Mouse (Mus musculus) left cerebral cortex, adult 2 months (tissue): ENCODE measurements around the gene Tmed1. TPM values are rescaled to one million over a fixed set of nuclear protein-coding genes. Genes with fewer than 3 reads are reported as not detected.
"Not testable (repeated sequence)": the region's sequence is repeated elsewhere in the genome, so short reads cannot be mapped to it uniquely, and the experiment has no call there.

Source experiments
- DNase-seq, 2 experiments: peaks; one replicate each; pipeline ENCODE4 v3.0.0; 2021 to 2022; ENCODE audit warnings: low spot score in 2 of 2, mixed read lengths in 1 of 2; ENCODE audit errors: extremely low spot score in 1 of 2
- H3K27ac ChIP-seq: fragments of 200-600 bp; 2 replicates; pipeline ENCODE4 v1.8.1; 2022
- H3K4me3 ChIP-seq: fragments of 200-600 bp; 2 replicates; pipeline ENCODE4 v1.8.1; 2022
- CTCF ChIP-seq: fragments of 200-600 bp; IDR thresholded peaks from 2 replicates; pipeline ENCODE4 v1.8.1; 2022; ENCODE audit warnings: antibody characterized with exemption, mild to moderate bottlenecking, moderate library complexity
- intact Hi-C: fragments of 180-260 bp; cut with DNase I; formaldehyde crosslinking; loops from one replicate; pipeline ENCODE4 v1.15.1; 2025
- total RNA-seq, 2 experiments: library from RNA; stranded (reverse); gene quantifications; 2 replicates each; pipeline ENCODE4 v1.2.3; 2021

The Tmed1 gene
- total RNA-seq, 2 experiments from 2014 or later: 13.1 to 13.9 TPM

GRCm38 (mm10) chr9:21525142-21525936 is 15.3 kb upstream of the Tmed1 start:
- Histone ChIP-seq H3K4me3 (no peak overlapping the region), H3K27ac (no peak overlapping the region)
- intact Hi-C loops: no loop called here
- no peak for TF ChIP-seq CTCF
- DNase-seq: no peak

DNA sequence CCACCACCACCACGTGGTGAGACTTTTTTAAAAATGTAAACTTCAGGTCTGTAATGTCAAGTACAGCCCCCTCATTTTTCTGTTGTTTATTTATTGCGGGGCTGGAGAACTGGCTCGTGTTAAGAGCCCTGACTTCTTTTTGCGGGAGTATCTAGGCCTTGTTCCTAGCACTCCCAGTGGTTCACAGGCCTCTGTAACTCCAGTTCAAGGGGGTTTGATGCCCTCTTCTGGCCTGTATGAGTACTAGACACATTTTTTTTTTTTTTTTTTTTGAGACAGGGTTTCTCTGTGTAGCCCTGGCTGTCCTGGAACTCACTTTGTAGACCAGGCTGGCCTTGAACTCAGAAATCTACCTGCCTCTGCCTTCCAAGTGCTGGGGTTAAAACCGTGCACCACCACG is 8.6 kb upstream of the Tmed1 start:
- not testable (repeated sequence) for H3K27ac ChIP-seq, H3K4me3 ChIP-seq, DNase-seq
- intact Hi-C loops: loop anchor here (10.0 kb wide), 1 partner anchor 386 kb away; no protein-coding TSS in a partner anchor

DNA sequence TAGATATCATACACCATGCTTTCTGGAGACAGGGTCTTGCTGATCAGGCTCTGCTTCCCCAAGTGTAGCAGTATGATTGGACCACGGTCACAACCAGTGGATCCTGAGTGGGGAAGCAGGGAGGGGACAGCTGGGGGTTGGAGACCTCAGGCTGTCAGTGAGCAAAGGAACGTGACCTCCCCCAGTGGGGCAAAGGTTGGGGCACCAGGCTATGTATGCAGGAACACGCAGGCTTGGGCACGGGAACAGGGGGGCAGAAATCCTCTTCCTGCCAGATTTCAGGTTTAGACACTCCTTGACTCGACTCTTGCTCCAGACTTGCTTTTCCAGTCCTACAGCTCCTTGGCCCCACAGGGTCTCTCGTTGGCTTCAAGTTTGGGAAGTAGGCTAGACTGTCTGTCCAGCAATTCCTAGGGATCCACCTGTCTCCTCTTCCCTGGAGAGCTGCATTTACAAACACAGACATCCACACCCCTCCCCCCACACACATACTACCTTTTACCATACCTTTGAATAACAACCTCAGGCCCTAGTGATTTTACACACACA is 8.0 kb upstream of the Tmed1 start:
- Histone ChIP-seq H3K4me3 (no peak overlapping the region), H3K27ac (no peak overlapping the region)
- no peak for TF ChIP-seq CTCF
- intact Hi-C loops: loop anchor here (10.0 kb wide), 1 partner anchor 387 kb away; no protein-coding TSS in a partner anchor
- no peak for DNase-seq

- Histone ChIP-seq H3K27ac (no peak overlapping the region), H3K4me3 (no peak overlapping the region)
- no peak for TF ChIP-seq CTCF
- DNase-seq: no peak
- intact Hi-C loops: loop anchor here (10.0 kb wide), 1 partner anchor 391 kb away; no protein-coding TSS in a partner anchor
Observed at GRCm38 (mm10) chr9:21513466-21513865, 3.4 kb upstream of the Tmed1 start.

GRCm38 (mm10) chr9:21511052-21511451 is 1.0 kb upstream of the Tmed1 start:
- no peak for TF ChIP-seq CTCF
- DNase-seq: no peak
- Histone ChIP-seq H3K4me3 (peak overlapping the region; percentile 74), H3K27ac (peak overlapping the region; percentile 99; the same call in 1 of the 2 replicates)
- intact Hi-C loops: loop anchor here (2.0 to 10.0 kb wide), 2 partner anchors 36 to 394 kb away; partner anchors contain the start of gene Carm1

- no peak for TF ChIP-seq CTCF
- H3K27ac ChIP-seq: peak overlapping the region; percentile 99
- DNase-seq: no peak
- peak overlapping the region; percentile 74 for H3K4me3 ChIP-seq
- intact Hi-C loops: loop anchor here (2.0 to 10.0 kb wide), 2 partner anchors 36 to 394 kb away; partner anchors contain the start of gene Carm1
Observed at GRCm38 (mm10) chr9:21510689-21511015, 600 bp upstream of the Tmed1 start.

DNA sequence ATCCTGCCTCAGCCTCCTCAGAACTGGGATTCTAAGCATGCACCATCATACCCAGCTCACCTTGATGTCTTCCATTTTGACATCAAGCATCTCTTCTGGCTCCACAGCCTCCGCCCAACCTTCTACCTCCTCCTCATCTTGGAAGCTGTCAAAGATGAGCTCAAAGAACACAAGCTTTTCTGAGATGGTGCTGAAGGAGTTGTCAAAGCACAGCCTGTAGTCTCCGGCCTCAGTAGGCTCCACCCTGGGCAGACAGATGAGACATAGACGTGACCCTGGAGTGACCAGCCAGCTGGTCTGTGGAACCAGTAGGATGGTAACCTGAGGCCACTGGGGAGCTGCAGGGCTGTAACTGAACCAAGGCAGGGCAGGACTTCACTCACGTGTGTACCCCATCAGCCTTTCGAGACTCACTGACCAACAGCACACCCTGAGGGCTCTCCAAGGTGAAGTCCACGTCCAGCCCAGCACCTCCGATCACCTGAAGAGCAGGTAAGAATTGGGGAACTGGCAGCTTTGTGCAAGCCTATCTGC is 1.1 kb downstream of the Tmed1 start:
- no peak for TF ChIP-seq CTCF

DNA sequence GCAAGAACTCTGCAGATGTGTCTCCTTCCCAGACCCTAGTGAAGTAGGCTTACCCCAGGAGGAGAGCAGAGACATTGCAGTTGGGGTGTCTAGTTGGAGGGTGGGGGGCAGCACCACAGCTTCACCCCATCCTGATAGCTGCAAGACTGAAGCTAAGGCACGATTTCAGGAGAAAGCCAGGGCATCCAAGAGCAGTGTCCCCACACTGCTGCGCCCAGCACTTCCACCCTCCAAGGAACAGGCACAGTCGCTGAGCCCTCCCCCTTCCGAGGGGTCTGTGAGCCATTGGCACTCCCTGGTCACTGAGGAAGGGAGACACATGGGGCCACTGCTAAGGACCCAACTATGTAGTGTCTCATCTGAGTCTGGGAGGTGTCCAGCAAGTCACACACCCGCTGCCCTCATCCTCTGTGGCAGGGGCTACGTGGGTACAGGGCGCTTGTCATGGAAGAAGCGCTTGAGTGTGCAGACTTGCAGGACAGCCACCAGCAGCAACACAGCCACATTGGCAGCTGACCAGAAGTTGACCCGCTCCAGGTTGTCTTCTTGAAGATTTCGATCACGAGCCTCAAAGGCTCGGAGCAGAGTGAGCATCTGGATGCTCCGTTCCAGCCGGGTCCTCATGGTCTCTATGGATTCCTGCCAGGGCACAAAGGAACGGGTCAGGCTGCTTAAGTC is 2.2 kb downstream of the Tmed1 start:
- no peak overlapping the region for H3K27ac ChIP-seq
- TF ChIP-seq CTCF: no peak; the same call in 1 of the 2 replicates
- no peak for DNase-seq
- H3K4me3 ChIP-seq: no peak overlapping the region
- intact Hi-C loops: no loop called here

More for the DNA sequence above, 1.1 kb downstream of the Tmed1 start:
- Histone ChIP-seq H3K4me3 (peak overlapping the region; percentile 74), H3K27ac (0 out of 2 replicates have a peak overlapping the region, but pooled peaks have one; percentile 7)
- DNase-seq: no peak
- intact Hi-C loops: no loop called here

DNA sequence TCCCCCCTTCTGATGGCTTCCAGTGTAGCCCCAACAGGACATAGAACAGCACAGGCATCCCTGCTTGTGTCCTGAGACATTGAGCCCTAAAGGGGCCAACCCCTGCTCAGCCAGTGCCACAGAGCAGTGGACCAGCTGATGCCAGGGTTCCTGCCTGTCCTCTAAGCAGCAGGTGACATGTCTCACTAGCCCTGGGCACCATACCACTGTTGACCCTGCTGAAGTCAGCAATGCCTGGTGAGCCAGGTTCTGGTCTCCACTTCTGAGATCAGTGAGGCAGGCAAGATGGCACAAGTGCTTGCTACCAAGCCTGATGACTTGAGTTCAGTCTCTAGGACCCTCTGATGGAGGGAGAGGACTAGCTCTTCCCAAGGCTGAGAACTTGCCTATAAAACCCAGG is 4.3 kb downstream of the Tmed1 start:
- H3K27ac ChIP-seq: no peak overlapping the region
- no peak overlapping the region for H3K4me3 ChIP-seq
- TF ChIP-seq CTCF: no peak
- DNase-seq: no peak
- intact Hi-C loops: no loop called here

DNA sequence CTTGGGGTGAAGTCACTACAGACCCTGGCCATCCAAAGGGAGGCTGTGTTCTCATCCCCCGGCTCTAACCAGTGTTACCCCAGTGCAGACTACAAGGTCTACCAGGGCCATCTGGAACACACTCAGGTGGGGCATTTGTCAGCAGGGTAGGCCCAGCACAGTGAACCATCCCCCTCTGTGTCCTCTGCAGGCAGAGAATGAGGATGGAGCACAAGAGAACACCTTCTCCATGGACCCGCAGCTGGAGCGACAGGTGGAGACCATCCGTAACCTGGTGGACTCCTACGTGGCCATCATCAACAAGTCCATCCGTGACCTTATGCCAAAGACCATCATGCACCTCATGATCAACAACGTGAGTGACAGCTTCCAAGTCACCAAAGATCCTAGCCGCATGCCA is 6.7 kb downstream of the Tmed1 start:
- no peak overlapping the region for H3K27ac ChIP-seq
- no peak for TF ChIP-seq CTCF
- no peak for DNase-seq
- intact Hi-C loops: no loop called here
- no peak overlapping the region for H3K4me3 ChIP-seq

DNA sequence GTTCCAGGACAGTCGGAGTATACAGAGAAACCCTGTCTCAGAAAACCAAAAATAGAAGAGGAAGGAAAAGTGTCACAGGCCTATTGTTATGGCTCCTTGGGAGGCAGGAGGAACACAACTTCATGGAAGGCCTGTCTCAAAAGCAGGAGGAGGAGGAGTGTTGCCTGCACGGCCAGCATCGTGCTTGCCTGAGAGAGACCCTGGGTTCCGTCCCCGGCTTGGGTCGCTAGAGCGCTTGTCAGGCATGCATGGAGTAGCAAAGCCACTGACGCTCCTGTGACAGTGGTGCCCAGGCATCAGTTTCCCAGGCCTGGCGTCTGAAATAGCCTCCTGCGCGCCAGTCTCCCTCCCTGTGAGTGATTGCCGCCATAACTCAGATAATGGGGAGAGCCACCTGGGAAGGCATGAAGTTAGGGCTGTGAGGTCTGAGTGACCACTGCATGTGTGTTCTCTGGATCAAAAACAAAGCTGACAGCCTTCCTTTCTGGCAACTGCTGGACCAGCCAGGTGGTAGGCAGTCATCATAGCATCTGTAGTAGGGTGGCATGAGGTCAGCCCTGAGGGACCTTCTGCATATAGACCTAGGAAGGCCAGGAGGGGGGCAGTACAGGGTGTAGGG is 11.7 kb downstream of the Tmed1 start:
- no peak for DNase-seq
- TF ChIP-seq CTCF: no peak
- intact Hi-C loops: no loop called here
- Histone ChIP-seq H3K27ac (no peak overlapping the region), H3K4me3 (no peak overlapping the region)
